Mouse (Mus musculus) CH12.LX (cell line): ENCODE results near the gene Eif4g3. TPM values are rescaled to one million over a fixed set of nuclear protein-coding genes. Genes with fewer than 3 reads are reported as not detected.

Experiments used
- DNase-seq: peaks from one replicate; pipeline ENCODE4 v3.0.0-alpha.2; 2013; ENCODE audit errors: extremely low read depth
- H3K27ac ChIP-seq: 2 replicates; pipeline ENCODE4 v1.5.1; 2012; ENCODE audit warnings: low read depth, mild to moderate bottlenecking, control low read depth, moderate library complexity; ENCODE audit not compliant: insufficient read depth
- H3K27me3 ChIP-seq: replicated peaks from 2 replicates; pipeline ENCODE3; 2012; ENCODE audit warnings: inconsistent platforms
- H3K36me3 ChIP-seq, 2 experiments: replicated peaks in 1 of 2; 2 replicates each; pipeline versions ENCODE3 to v1.6.1; 2012; ENCODE audit warnings: inconsistent platforms in 1 of 2, low read length in 1 of 2, mild to moderate bottlenecking in 1 of 2, mixed read lengths in 1 of 2, moderate library complexity in 1 of 2; ENCODE audit not compliant: control insufficient read depth in 1 of 2, insufficient read depth in 1 of 2
- H3K4me1 ChIP-seq, 2 experiments: 2 replicates each; pipeline ENCODE4 v1.6.1; 2012; ENCODE audit warnings: inconsistent platforms in 1 of 2, moderate library complexity in 1 of 2; ENCODE audit not compliant: insufficient read depth in 2 of 2, control insufficient read depth in 1 of 2
- H3K4me2 ChIP-seq: 2 replicates; pipeline ENCODE4 v1.6.1; 2012; ENCODE audit warnings: low read depth, mild to moderate bottlenecking, control low read depth; ENCODE audit not compliant: poor library complexity, insufficient read depth, severe bottlenecking
- H3K4me3 ChIP-seq, 3 experiments: fragments of 150-350 bp in 1 of 3; sonication (generic) in 1 of 3; replicated peaks in 1 of 3; 2 replicates each; pipeline versions ENCODE3 to v1.5.1; 2011 to 2012; ENCODE audit warnings: low read depth in 2 of 3, low read length in 2 of 3, mild to moderate bottlenecking in 2 of 3, moderate library complexity in 2 of 3, control low read depth in 1 of 3, improper control_type of control experiment in 1 of 3, inconsistent platforms in 1 of 3, mixed read lengths in 1 of 3; ENCODE audit not compliant: poor library complexity in 1 of 3
- H3K79me2 ChIP-seq: replicated peaks from 2 replicates; pipeline ENCODE4 v1.6.1; 2012; ENCODE audit warnings: mild to moderate bottlenecking, moderate library complexity; ENCODE audit not compliant: control insufficient read depth, poor library complexity, insufficient read depth, severe bottlenecking; ENCODE audit errors: extremely low read depth
- H3K9ac ChIP-seq: 2 replicates; pipeline ENCODE4 v1.6.1; 2012; ENCODE audit warnings: low read depth, mild to moderate bottlenecking, control low read depth, moderate library complexity; ENCODE audit not compliant: insufficient read depth
- H3K9me3 ChIP-seq: replicated peaks from 2 replicates; pipeline ENCODE3; 2012; ENCODE audit warnings: low read length, inconsistent platforms, mixed read lengths
- BHLHE40 ChIP-seq: IDR thresholded peaks from 2 replicates; pipeline ENCODE4 v1.6.1; 2011; ENCODE audit warnings: mild to moderate bottlenecking, low read depth, low read length, improper control_type of control experiment
- CHD1 ChIP-seq: IDR thresholded peaks from 2 replicates; pipeline ENCODE4 v1.6.1; 2012; ENCODE audit warnings: low read depth, low read length, improper control_type of control experiment, inconsistent platforms
- CHD2 ChIP-seq: IDR thresholded peaks from 2 replicates; pipeline ENCODE4 v1.6.1; 2011; ENCODE audit warnings: low read length, improper control_type of control experiment
- CTCF ChIP-seq, 2 experiments: IDR thresholded peaks in 1 of 2; conservative IDR thresholded peaks in 1 of 2; 2 replicates each; pipeline ENCODE4 v1.5.1; 2011 to 2012; ENCODE audit warnings: low read depth in 2 of 2, low read length in 2 of 2, improper control_type of control experiment in 1 of 2, inconsistent platforms in 1 of 2, mild to moderate bottlenecking in 1 of 2, moderate library complexity in 1 of 2
- E2F4 ChIP-seq: IDR thresholded peaks from 2 replicates; pipeline ENCODE4 v1.6.1; 2011; ENCODE audit warnings: low read depth, low read length, improper control_type of control experiment; ENCODE audit not compliant: insufficient replicate concordance
- ELF1 ChIP-seq: IDR thresholded peaks from 2 replicates; pipeline ENCODE4 v1.6.1; 2014; ENCODE audit warnings: low read depth, mild to moderate bottlenecking, inconsistent platforms, low read length, improper control_type of control experiment
- EP300 ChIP-seq: IDR thresholded peaks from 2 replicates; pipeline ENCODE4 v1.6.1; 2011; ENCODE audit warnings: low read length, improper control_type of control experiment
- ETS1 ChIP-seq: conservative IDR thresholded peaks from 2 replicates; pipeline ENCODE4 v1.6.1; 2012; ENCODE audit warnings: low read depth, mild to moderate bottlenecking, inconsistent platforms, low read length, improper control_type of control experiment, moderate library complexity
- IRF4 ChIP-seq: IDR thresholded peaks from 2 replicates; pipeline ENCODE4 v1.6.1; 2014; ENCODE audit warnings: low read depth, mild to moderate bottlenecking, inconsistent platforms, low read length, improper control_type of control experiment
- JUN ChIP-seq: IDR thresholded peaks from 2 replicates; pipeline ENCODE4 v1.6.1; 2011; ENCODE audit warnings: low read depth, mild to moderate bottlenecking, low read length, improper control_type of control experiment, moderate library complexity; ENCODE audit not compliant: insufficient read depth
- JUND ChIP-seq: conservative IDR thresholded peaks from 2 replicates; pipeline ENCODE4 v1.6.1; 2011; ENCODE audit warnings: low read depth, low read length, improper control_type of control experiment
- MAX ChIP-seq: IDR thresholded peaks from 2 replicates; pipeline ENCODE4 v1.6.1; 2011; ENCODE audit warnings: low read length, improper control_type of control experiment
- MEF2A ChIP-seq: IDR thresholded peaks from 2 replicates; pipeline ENCODE4 v1.6.1; 2014; ENCODE audit warnings: low read depth, mild to moderate bottlenecking, inconsistent platforms, low read length, improper control_type of control experiment, borderline replicate concordance
- MYC ChIP-seq: IDR thresholded peaks from 2 replicates; pipeline ENCODE4 v1.6.1; 2011; ENCODE audit warnings: low read depth, mild to moderate bottlenecking, improper control_type of control experiment, low read length
- NRF1 ChIP-seq: IDR thresholded peaks from 2 replicates; pipeline ENCODE4 v1.6.1; 2014; ENCODE audit warnings: low read depth, mild to moderate bottlenecking, inconsistent platforms, low read length, improper control_type of control experiment, moderate library complexity
- POLR2A ChIP-seq: IDR thresholded peaks from 2 replicates; pipeline ENCODE4 v1.6.1; 2011; ENCODE audit warnings: low read depth, mild to moderate bottlenecking, improper control_type of control experiment, low read length
- RAD21 ChIP-seq: IDR thresholded peaks from 2 replicates; pipeline ENCODE4 v1.6.1; 2011; ENCODE audit warnings: low read depth, mild to moderate bottlenecking, low read length, improper control_type of control experiment, moderate library complexity
- SIN3A ChIP-seq: IDR thresholded peaks from 2 replicates; pipeline ENCODE4 v1.6.1; 2012; ENCODE audit warnings: low read length, improper control_type of control experiment, inconsistent platforms
- SMC3 ChIP-seq: IDR thresholded peaks from 2 replicates; pipeline ENCODE4 v1.6.1; 2011; ENCODE audit warnings: low read depth, low read length, improper control_type of control experiment
- TBP ChIP-seq: conservative IDR thresholded peaks from 2 replicates; pipeline ENCODE4 v1.6.1; 2011; ENCODE audit warnings: low read depth, low read length, improper control_type of control experiment
- UBTF ChIP-seq: IDR thresholded peaks from 2 replicates; pipeline ENCODE4 v1.6.1; 2012; ENCODE audit warnings: low read depth, mild to moderate bottlenecking, inconsistent platforms, low read length, improper control_type of control experiment, moderate library complexity
- USF2 ChIP-seq: conservative IDR thresholded peaks from 2 replicates; pipeline ENCODE4 v1.6.1; 2011; ENCODE audit warnings: low read depth, low read length, improper control_type of control experiment
- ZC3H11A ChIP-seq: IDR thresholded peaks from 2 replicates; pipeline ENCODE4 v1.6.1; 2012; ENCODE audit warnings: low read depth, mild to moderate bottlenecking, inconsistent platforms, low read length, improper control_type of control experiment
- ZMIZ1 ChIP-seq: IDR thresholded peaks from 2 replicates; pipeline ENCODE4 v1.6.1; 2012; ENCODE audit warnings: low read depth, mild to moderate bottlenecking, inconsistent platforms, low read length, improper control_type of control experiment
- ZNF384 ChIP-seq: IDR thresholded peaks from 2 replicates; pipeline ENCODE4 v1.6.1; 2012; ENCODE audit warnings: low read depth, low read length, improper control_type of control experiment, inconsistent platforms
- dilution Hi-C: fragments of 300-500 bp; cut with MboI; formaldehyde crosslinking; loops from 2 replicates; pipeline ENCODE4 v1.14.3; 2020; ENCODE audit warnings: low sequenced_read_pairs; ENCODE audit not compliant: extremely low pct_unique_long_range_greater_than_20kb, extremely low pct_ligation_motif_present
- in situ Hi-C: fragments of 300-500 bp; cut with MboI; formaldehyde crosslinking; loops from 3 replicates; pipeline ENCODE4 v1.14.3; 2019; ENCODE audit warnings: low sequenced_read_pairs, low pct_ligation_motif_present, low pct_unique_long_range_greater_than_20kb, mixed read lengths
- polyA plus RNA-seq: library from polyadenylated mRNA; unstranded; fragments of >175 nt; gene quantifications from 2 replicates; pipeline ENCODE4 v1.2.1, GENCODE M21; 2012; ENCODE audit warnings: low read depth; ENCODE audit not compliant: insufficient read length
- total RNA-seq, 2 experiments: library from RNA; depleted of rRNA; stranded (reverse); fragments of 300-350 nt in 1 of 2; fragments of >200 nt in 1 of 2; gene quantifications; 2 replicates each; pipeline ENCODE4 v1.2.3; 2012 to 2014

Eif4g3 gene
- total and polyA plus RNA-seq, 3 experiments: 10.8 to 47.2 (median 24.0) TPM

DNA sequence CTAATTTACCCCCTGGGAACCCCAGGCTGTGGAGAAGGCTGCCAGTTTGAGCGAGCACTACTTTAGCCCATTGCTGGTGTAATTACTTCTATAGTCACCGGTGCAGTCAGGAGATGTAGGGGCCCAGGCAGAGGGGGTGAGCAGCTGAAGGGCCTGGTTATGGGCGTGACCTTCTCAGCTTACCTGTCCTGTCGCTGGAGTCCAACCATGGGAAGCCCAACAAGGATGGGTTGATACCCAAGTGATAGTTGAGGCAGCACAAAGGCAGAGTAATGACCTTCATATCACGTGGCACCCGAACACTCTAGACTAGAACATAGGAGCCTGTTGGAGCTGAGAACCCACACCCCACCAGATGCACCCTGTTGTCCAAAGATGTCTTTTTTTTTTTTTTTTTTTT lies 29.4 kb upstream of the Eif4g3 start:
- Histone ChIP-seq H3K9ac (no peak overlapping the region), H3K79me2 (no peaks in the 10 kb centered on the region), H3K36me3 (no peaks in the 10 kb centered on the region), H3K9me3 (peaks cover 2% of the 10 kb centered on the region), H3K27me3 (peaks cover 35% of the 10 kb centered on the region), H3K4me3 (no peak overlapping the region), H3K4me2 (no peak overlapping the region), H3K27ac (no peak overlapping the region), H3K4me1 (no peaks in the 10 kb centered on the region)
- DNase-seq: no peak
- no peak for TF ChIP-seq JUN
- TF ChIP-seq ZNF384: no peak
- no peak for TF ChIP-seq ZC3H11A
- TF ChIP-seq CHD1: no peak
- no peak for TF ChIP-seq JUND
- no peak for TF ChIP-seq SMC3
- dilution Hi-C loops (no loop called here), in situ Hi-C loops (loop anchor here (10.0 to 25.0 kb wide), 3 partner anchors 141 to 449 kb away; partner anchors contain the start of gene Ddost)

DNA sequence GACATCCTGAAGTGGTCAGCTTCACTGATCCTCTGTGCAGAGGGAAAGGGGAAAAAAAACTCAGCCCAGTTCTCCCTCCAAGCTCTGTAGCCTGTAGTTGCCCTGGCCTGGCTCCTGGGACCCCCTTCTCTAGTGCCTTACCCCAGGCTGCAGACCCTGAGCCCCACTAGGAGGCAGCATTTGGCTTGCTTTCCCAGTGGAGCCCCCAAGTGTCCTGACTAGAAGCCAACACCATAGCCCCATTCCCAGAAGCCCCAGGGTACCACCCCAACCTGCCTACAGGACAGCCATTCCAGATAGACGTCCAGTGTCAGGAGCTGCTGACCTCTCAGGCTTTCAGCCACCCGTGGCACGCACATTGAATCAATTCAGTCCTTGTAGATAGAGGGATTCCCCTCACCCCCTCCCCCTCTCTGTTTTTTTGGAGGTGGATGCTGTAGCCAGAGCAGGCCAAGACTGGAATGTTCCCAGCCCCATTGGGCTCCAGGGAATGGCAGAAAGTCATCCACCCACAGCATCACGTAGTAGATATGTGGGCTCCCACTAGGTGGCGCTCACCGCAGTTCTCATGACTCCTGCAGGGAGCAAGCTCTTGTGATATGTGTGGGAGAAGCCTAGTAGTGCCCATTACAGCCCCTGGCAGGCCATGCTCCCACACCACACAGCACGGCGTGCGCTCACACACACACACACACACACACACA lies 28.8 kb upstream of the Eif4g3 start:
- dilution Hi-C loops: no loop called here

DNA sequence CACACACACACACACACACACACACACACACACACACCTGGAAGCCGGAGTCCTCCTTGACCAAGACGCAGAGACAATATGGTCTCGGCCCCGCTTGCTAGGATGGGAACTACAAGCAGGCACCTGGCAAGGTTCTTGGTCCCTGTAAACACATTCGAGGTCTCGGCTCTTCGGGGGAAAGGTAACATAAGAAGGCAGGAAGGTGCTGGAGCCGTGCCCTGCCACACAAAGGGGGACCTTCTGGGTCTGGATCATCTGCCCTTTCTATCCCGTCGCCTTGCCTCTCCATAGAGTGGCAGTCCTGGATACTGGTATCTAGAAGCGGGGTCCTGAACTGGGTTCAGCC lies 28.3 kb upstream of the Eif4g3 start:
- no peaks in the 10 kb centered on the region for H3K4me1 ChIP-seq
- H3K4me3 ChIP-seq: no peak overlapping the region
- H3K27ac ChIP-seq: no peak overlapping the region
- no peak for DNase-seq
- H3K79me2 ChIP-seq: no peaks in the 10 kb centered on the region
- dilution Hi-C loops: no loop called here
- no peak for TF ChIP-seq UBTF
- no peak for TF ChIP-seq MEF2A
- TF ChIP-seq EP300: no peak
- no peak for TF ChIP-seq ETS1
- TF ChIP-seq MAX: no peak
- TF ChIP-seq IRF4: no peak
- no peak for TF ChIP-seq CHD1
- TF ChIP-seq BHLHE40: no peak
- TF ChIP-seq E2F4: no peak
- TF ChIP-seq USF2: no peak
- TF ChIP-seq TBP: no peak
- peaks cover 2% of the 10 kb centered on the region for H3K9me3 ChIP-seq
- no peak overlapping the region for H3K4me2 ChIP-seq
- in situ Hi-C loops: loop anchor here (10.0 to 25.0 kb wide), 3 partner anchors 140 to 448 kb away; partner anchors contain the start of gene Ddost
- H3K27me3 ChIP-seq: peaks cover 35% of the 10 kb centered on the region
- H3K36me3 ChIP-seq: no peaks in the 10 kb centered on the region
- H3K9ac ChIP-seq: no peak overlapping the region

More for the DNA sequence above, 28.8 kb upstream of the Eif4g3 start:
- Histone ChIP-seq H3K9me3 (peaks cover 2% of the 10 kb centered on the region), H3K79me2 (no peaks in the 10 kb centered on the region), H3K27ac (no peak overlapping the region), H3K4me3 (no peak overlapping the region), H3K4me1 (no peaks in the 10 kb centered on the region), H3K9ac (no peak overlapping the region), H3K27me3 (peaks cover 35% of the 10 kb centered on the region), H3K4me2 (no peak overlapping the region), H3K36me3 (no peaks in the 10 kb centered on the region)
- in situ Hi-C loops: loop anchor here (10.0 to 25.0 kb wide), 3 partner anchors 141 to 448 kb away; partner anchors contain the start of gene Ddost
- TF ChIP-seq CTCF (conservative IDR thresholded peaks at IDR 0.05 in 1 of 2, IDR thresholded peaks at IDR 0.05 in 1 of 2; ENCODE audit: low read depth in 2 of 2, low read length in 2 of 2) (peak; percentile 59 to 68), ELF1 (no peak), POLR2A (no peak), ZMIZ1 (no peak), MYC (no peak), USF2 (no peak), MEF2A (no peak), SIN3A (no peak), UBTF (no peak), SMC3 (peak; percentile 37), RAD21 (peak; percentile 30), ZNF384 (no peak), NRF1 (no peak), CHD2 (no peak)
- DNase-seq: peak; percentile 63
